Mouse (Mus musculus) adrenal gland, postnatal 10 days (tissue): Measurements from ENCODE around the gene Spaca1. TPM values are rescaled to one million over a fixed set of nuclear protein-coding genes. Genes with fewer than 3 reads are reported as not detected.
A peak's percentile ranks its signal among the peaks of the same experiment; 100 is the strongest.
"Not testable (repeated sequence)": the region's sequence is repeated elsewhere in the genome, so short reads cannot be mapped to it uniquely, and the experiment has no call there.

Experiments
- DNase-seq: peaks from one replicate; pipeline ENCODE4 v3.0.0; 2021; ENCODE audit warnings: mixed read lengths
- long read RNA-seq, 2 experiments: library from polyadenylated mRNA; stranded (forward); transcript quantifications; one replicate each; pipeline ENCODE4 v2.0.0; 2021
- total RNA-seq, 2 experiments: library from RNA; stranded (reverse); gene quantifications; 2 replicates each; pipeline ENCODE4 v1.2.3; 2021

Spaca1 gene
- under 1 TPM in 1 of 2 experiments, not detected in 1; 0.75 TPM for total RNA-seq
- long read RNA-seq, experiment 1: 0 reads
- long read RNA-seq, experiment 2, partial matches to known transcripts: 0 of 1 reads
- long read RNA-seq, experiment 2, other reads (novel, unspliced or antisense): 0 of 1 reads

DNA sequence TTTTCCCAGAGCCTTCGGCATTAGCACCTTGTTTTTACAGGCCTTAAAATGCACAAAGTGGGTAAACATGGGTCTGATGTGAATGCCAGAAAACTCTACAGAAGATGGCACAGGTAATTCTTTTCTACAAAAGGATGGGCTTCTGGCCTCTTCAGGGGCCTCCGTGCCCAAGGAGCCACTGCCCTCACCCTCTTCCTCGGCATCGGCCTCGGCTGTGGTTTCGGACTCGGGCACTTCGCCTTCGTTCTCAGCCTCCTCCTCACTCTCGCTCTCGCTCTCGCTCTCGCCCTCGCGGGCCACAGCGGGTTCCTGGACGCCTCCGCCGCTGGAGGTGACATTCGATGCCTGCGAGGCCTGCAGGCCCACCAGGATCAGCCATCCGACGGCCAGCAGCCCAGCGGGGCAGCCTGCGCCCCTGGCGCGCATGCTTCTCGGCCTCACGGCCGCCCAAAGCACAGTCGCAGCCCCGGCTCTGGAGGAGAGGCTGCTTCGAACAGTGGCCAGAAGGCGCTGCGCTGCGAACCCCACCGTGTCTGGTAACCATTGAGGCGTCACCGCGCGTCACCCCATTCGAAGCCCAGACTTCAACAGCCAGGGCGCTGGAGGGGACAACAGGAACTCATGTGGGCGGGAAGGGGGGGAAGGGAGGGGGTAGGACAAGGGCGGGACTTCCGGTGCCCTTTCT is at the start of gene Spaca1:
TSS of gene Spaca1 (minus strand) at position 621 of the 685 bp plus-strand sequence.
- peak; percentile 2 for DNase-seq

GRCm38 (mm10) chr4:34087286-34087685 is 37.3 kb upstream of the Spaca1 start:
- not testable (repeated sequence) for DNase-seq

GRCm38 (mm10) chr4:34081064-34081463 is 31.1 kb upstream of the Spaca1 start:
- DNase-seq: no peak

DNA sequence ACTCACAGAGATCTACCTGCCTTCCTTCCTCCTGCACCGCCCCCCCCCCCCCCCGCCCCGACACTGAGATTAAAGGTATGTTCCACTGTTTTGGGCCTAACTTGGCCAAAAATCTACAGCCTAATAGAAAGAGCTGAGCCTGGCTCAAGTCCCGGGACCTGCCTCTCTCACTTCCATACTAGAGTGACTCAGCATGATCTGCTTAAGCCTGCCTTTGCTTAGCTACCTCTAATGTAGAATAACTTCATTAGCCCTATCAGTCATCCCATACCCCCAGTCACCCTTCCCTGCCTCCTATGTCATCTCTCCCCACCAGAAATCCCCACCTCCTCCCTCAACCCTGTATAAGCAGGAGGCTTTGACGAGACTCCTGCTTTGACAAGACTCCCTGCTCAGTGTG is 19.0 kb upstream of the Spaca1 start:
- DNase-seq: no peak

- DNase-seq: no peak
Measured at GRCm38 (mm10) chr4:34058320-34058719, 8.3 kb upstream of the Spaca1 start.

GRCm38 (mm10) chr4:34026771-34027170 is 23.2 kb downstream of the Spaca1 start:
- no peak for DNase-seq

DNA sequence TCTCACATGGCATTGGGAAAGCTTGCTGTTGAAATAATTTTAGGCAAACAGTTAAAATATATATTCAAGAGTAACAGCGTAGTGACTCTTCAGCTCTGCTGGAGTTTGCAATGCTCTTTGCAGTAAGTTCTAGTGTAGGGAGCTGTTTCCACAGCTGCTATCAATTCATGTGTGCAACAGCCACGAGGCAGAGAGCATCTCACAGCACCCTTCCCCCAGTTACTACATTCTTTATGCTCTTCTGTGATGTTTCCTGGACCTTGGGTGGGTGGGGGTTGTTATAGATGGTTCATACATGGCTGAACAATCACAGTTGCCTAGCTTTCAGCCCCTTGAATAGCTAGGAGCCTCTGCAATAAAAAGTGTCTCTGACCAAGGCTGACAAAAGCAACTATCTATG is 28.5 kb downstream of the Spaca1 start:
- DNase-seq: no peak

DNA sequence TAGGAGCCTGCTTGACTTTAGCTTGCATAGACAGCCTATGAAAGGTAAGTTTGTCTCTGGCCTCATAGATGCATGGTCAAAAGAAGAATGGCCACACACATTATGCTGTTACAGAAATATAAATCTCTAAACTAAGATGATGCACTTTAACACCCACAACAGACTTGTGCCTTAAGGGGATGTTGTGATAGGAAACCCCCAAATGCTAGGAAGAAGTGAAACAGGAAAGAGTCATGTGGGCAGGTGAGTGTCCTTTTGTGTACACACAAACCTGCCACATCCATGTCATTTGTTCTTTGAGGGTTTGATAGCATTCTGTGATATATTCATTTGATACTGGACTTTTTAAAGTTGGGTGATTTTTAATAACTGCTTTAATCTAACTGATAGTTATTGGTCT is 53.6 kb downstream of the Spaca1 start:
- no peak for DNase-seq

- no peak for DNase-seq
Measured at GRCm38 (mm10) chr4:33992687-33993086, 57.3 kb downstream of the Spaca1 start.

GRCm38 (mm10) chr4:33988466-33989089 is 61.4 kb downstream of the Spaca1 start:
- no peak for DNase-seq

Other genes starting within 250 kb of the Spaca1 start
- gene Cnr1, start 125.6 kb downstream of the Spaca1 start, total RNA-seq: 10 to 100 TPM; 17.4 to 25.3 TPM